In genomic region chr2:163580069-163580945, GRCm38 (mm10) we compare ENCODE assay signal across 16 mouse cellular contexts. TPM values are rescaled to one million over a fixed set of nuclear protein-coding genes. Genes with fewer than 3 reads are reported as not detected.
DNase-seq lines count a peak whose midpoint lies in the region; ATAC-seq and TF ChIP-seq lines count a peak whose summit lies in the region.
"Had no signal": no experiment of that assay in that cellular context is flagged by ENCODE, and none has a peak within 500 bp of the region (broad histone marks: within the 10 kb centered on the region; RNA-seq: fewer than 3 reads in every experiment).

No protein-coding gene starts in this region.

- no peaks in the 10 kb centered on the region for H3K9me3 ChIP-seq in intestine, embryonic 15.5 days
- H3K9me3 ChIP-seq: forebrain, embryonic 15.5 days; limb, embryonic 12.5 days; megakaryocyte, embryonic 14.5 days; neural tube, embryonic 12.5 days had no signal

- no peak overlapping the region for H3K4me3 ChIP-seq in liver, adult 2 months (ENCODE audit: insufficient read depth, low read depth, low read length)
- no peak overlapping the region for H3K4me3 ChIP-seq in bone marrow, adult 2 months (replicated peaks; ENCODE audit: control insufficient read depth, low read depth, low read length)
- H3K4me3 ChIP-seq in intestine, embryonic 15.5 days (replicated peaks), result no peak overlapping the region
- H3K4me3 ChIP-seq: forebrain, embryonic 15.5 days; limb, embryonic 12.5 days; megakaryocyte, embryonic 14.5 days; neural tube, embryonic 12.5 days had no signal

- H3K36me3 ChIP-seq in liver, adult 2 months (ENCODE audit: control insufficient read depth, insufficient read depth, low read length), result no peaks in the 10 kb centered on the region
- H3K36me3 ChIP-seq in intestine, embryonic 15.5 days, result no peaks in the 10 kb centered on the region
- H3K36me3 ChIP-seq: forebrain, embryonic 15.5 days; limb, embryonic 12.5 days; neural tube, embryonic 12.5 days had no signal

- TF ChIP-seq POLR2A in liver, adult 2 months (IDR thresholded peaks at IDR 0.05; ENCODE audit: extremely low read depth, insufficient read depth, low read length), result no peak
- no peak for TF ChIP-seq POLR2A in bone marrow, adult 2 months (IDR thresholded peaks at IDR 0.05; ENCODE audit: borderline replicate concordance, control insufficient read depth, low read depth, low read length)

- H3K27ac ChIP-seq in liver, adult 2 months (replicated peaks; ENCODE audit: insufficient read depth, low read depth, low read length), result peak overlapping the region; percentile 79
- H3K27ac ChIP-seq in bone marrow, adult 2 months (ENCODE audit: control insufficient read depth, insufficient read depth, low read depth, low read length, poor library complexity), result 0 out of 2 replicates have a peak overlapping the region, but pooled peaks have one; percentile 19
- peak overlapping the region; percentile 66 for H3K27ac ChIP-seq in intestine, embryonic 15.5 days
- H3K27ac ChIP-seq: forebrain, embryonic 15.5 days; limb, embryonic 12.5 days; neural tube, embryonic 12.5 days had no signal

- DNase-seq in liver, adult 2 months (ENCODE audit: extremely low read depth, low read depth, low spot score), result peak; percentile 95
- no peak for DNase-seq in liver
- peak; percentile 38 to 48 for DNase-seq in monocyte, adult 2 months (ENCODE audit: low read depth in 1 of 2, low spot score in 2 of 2)
- no peak for DNase-seq in cerebellum, adult 9-11 months
- DNase-seq in thymus, postnatal 10 days (ENCODE audit: low spot score in 2 of 2), result no peak
- DNase-seq in urinary bladder, postnatal 4 days (ENCODE audit: low spot score in 2 of 2), result no peak
- DNase-seq: cerebellum, adult 9-10 months; gastrocnemius, postnatal 14 days; kidney, adult 8-10 months; right cerebral cortex, postnatal 14 days had no signal

- peaks cover 19% of the 10 kb centered on the region for H3K4me1 ChIP-seq in liver, adult 2 months (ENCODE audit: control insufficient read depth, insufficient read depth, low read length)
- H3K4me1 ChIP-seq in bone marrow, adult 2 months (ENCODE audit: control insufficient read depth, insufficient read depth, low read length), result no peaks in the 10 kb centered on the region; the same call in 1 of the 2 replicates
- H3K4me1 ChIP-seq in intestine, embryonic 15.5 days (replicated peaks), result peaks cover 8% of the 10 kb centered on the region
- H3K4me1 ChIP-seq: forebrain, embryonic 15.5 days; limb, embryonic 12.5 days; neural tube, embryonic 12.5 days had no signal

- no peaks in the 10 kb centered on the region for H3K27me3 ChIP-seq in liver, adult 2 months (ENCODE audit: control insufficient read depth, insufficient read depth, low read length)
- no peaks in the 10 kb centered on the region for H3K27me3 ChIP-seq in intestine, embryonic 15.5 days (replicated peaks)
- H3K27me3 ChIP-seq: forebrain, embryonic 15.5 days; limb, embryonic 12.5 days; neural tube, embryonic 12.5 days had no signal

- peak; percentile 96 for ATAC-seq in intestine, embryonic 15.5 days
- ATAC-seq: forebrain, embryonic 15.5 days had no signal

- peak overlapping the region; percentile 20; the same call in 1 of the 2 replicates for H3K9ac ChIP-seq in liver, adult 2 months (ENCODE audit: low read depth, low read length)
- H3K9ac ChIP-seq in intestine, embryonic 15.5 days, result 0 out of 2 replicates have a peak overlapping the region, but pooled peaks have one; percentile 18
- H3K9ac ChIP-seq: forebrain, embryonic 15.5 days; limb, embryonic 12.5 days; neural tube, embryonic 12.5 days had no signal

- H3K79me2 ChIP-seq in liver, adult 2 months (ENCODE audit: control insufficient read depth, insufficient read depth, low read length), result no peaks in the 10 kb centered on the region

- H3K4me2 ChIP-seq in intestine, embryonic 15.5 days (replicated peaks), result no peak overlapping the region
- H3K4me2 ChIP-seq: forebrain, embryonic 15.5 days; limb, embryonic 12.5 days; neural tube, embryonic 12.5 days had no signal

- 26% methylated on average over 13 of the region's 13 CpGs for WGBS in liver, adult 2 months
- WGBS in bone marrow, adult 2 months, result 42% methylated on average over 13 of the region's 13 CpGs
- WGBS in intestine, embryonic 15.5 days, result 58% methylated on average over 13 of the region's 13 CpGs

- no peak for TF ChIP-seq CTCF in liver, adult 2 months (IDR thresholded peaks at IDR 0.05; ENCODE audit: low read depth, low read length)
- no peak for TF ChIP-seq CTCF in bone marrow, adult 2 months (IDR thresholded peaks at IDR 0.05; ENCODE audit: control insufficient read depth, insufficient read depth, low read length)

RNA-seq across cellular contexts. Expression of gene Ttpal, which starts 21.8 kb away (rescaled TPM):
- 9.3 and 9.7 TPM in 2 replicates for total RNA-seq in liver, adult 2 months (2014; rRNA removed)
- polyA plus RNA-seq in liver, adult 2 months (2012; rRNA removed), result 8.1 and 12.4 TPM in 2 replicates
- polyA plus RNA-seq in bone marrow, adult 2 months (2011; ENCODE audit: insufficient read depth, insufficient read length, low replicate concordance, missing spikeins), result 11.5 and 19.8 TPM in 2 replicates
- polyA plus RNA-seq in intestine, embryonic 15.5 days (2015; fragmentation: Nextera tagmentation; extraction: Ambion mirVana), result 25.7 and 26.5 TPM in 2 replicates

Comparison
In these comparisons a context has a peak if more than half of its experiments do, and no peak if none do; other contexts are left out.
1. DNase-seq: peak in liver, adult 2 months (single experiment) and monocyte, adult 2 months (2 of 2); none in liver (single experiment), cerebellum, adult 9-11 months (single experiment), thymus, postnatal 10 days (0 of 2) and urinary bladder, postnatal 4 days (0 of 2).
2. H3K27ac ChIP-seq: peak in every context shown above with its lines; median percentile 79 in liver, adult 2 months; 66 in intestine, embryonic 15.5 days; 19 in bone marrow, adult 2 months.